Mouse (Mus musculus): Measurements from ENCODE around the gene Gpbp1l1.

Gene Gpbp1l1

GRCm38 (mm10) chr4:116557306-116558121, at the start of gene Gpbp1l1:
Gpbp1l1 (plus strand) TSS chr4:116557658.
- peak; percentile 98 for DNase-seq (ENCODE audit: low read depth, low spot score)

- DNase-seq (ENCODE audit: low read depth, low spot score): peak; percentile 27
These were observed 26.3 kb upstream of the Gpbp1l1 start for GRCm38 (mm10) chr4:116531109-116531508.

- DNase-seq (ENCODE audit: low read depth, low spot score): no peak
These were observed 21.1 kb upstream of the Gpbp1l1 start for GRCm38 (mm10) chr4:116536351-116536750.

DNA sequence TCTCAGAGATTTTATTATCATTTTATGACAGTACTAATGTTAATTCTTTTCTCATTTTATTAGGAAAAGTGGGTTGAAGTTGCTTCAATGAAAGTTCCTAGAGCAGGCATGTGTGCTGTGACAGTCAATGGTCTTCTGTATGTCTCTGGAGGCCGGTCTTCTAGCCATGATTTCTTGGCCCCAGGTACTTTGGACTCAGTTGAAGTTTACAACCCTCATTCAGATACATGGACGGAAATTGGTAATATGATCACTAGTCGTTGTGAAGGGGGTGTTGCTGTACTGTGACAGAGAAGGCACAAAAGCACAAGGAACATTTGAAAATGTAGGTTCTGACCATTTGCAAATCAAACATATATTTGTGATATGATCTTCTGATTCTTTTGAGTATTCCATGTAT, 19.7 kb upstream of the Gpbp1l1 start:
- DNase-seq (ENCODE audit: low read depth, low spot score): no peak

GRCm38 (mm10) chr4:116550432-116550831, 7.0 kb upstream of the Gpbp1l1 start:
- DNase-seq (ENCODE audit: low read depth, low spot score): no peak

- DNase-seq (ENCODE audit: low read depth, low spot score): no peak
These were observed 4.4 kb upstream of the Gpbp1l1 start for GRCm38 (mm10) chr4:116553035-116553434.

GRCm38 (mm10) chr4:116555413-116556300, 1.8 kb upstream of the Gpbp1l1 start, which contains the start of gene Tmem69:
Tmem69 (minus strand) TSS chr4:116555936.
- DNase-seq (ENCODE audit: low read depth, low spot score): peak; percentile 81

- peak; percentile 97 for DNase-seq (ENCODE audit: low read depth, low spot score)
These were observed 725 bp upstream of the Gpbp1l1 start for GRCm38 (mm10) chr4:116556561-116557305.

DNA sequence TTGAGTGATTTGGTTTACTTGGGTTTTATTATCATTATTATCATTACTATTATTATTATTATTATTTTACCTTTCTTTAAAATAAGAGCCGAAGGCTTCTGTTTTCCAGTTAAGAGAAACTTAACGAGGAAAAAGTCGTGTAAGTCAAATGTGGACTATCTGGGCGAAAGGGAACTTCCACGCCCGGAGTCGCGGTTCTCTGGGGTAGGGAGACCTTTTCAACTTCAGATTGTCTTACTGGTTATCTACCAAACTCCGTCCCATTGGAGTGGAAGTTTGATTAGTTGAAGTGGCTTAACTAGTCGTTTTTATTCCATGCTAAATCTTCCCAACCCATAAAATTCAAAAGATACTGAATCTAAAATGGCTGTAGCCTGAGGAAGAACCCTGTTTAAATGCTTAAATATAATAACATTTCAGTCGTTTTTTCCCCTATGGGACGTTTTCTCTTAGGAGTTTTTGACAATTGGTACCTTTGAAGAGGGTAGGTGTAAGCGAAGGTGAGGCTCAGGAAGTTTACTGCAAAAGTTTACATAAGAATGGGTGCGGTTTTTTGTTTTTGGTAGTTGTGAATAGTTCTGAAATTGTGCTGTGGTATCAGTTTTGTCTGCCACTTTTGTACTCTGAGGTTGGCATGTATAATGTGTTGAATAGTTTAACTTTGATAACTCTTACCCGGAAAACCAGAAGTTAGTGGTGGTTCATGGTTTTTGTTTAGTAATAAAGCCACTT, 859 bp downstream of the Gpbp1l1 start:
- DNase-seq (ENCODE audit: low read depth, low spot score): peak; percentile 34

- DNase-seq (ENCODE audit: low read depth, low spot score): no peak
These were observed 38.3 kb downstream of the Gpbp1l1 start for GRCm38 (mm10) chr4:116595793-116596192.

- DNase-seq (ENCODE audit: low read depth, low spot score): no peak
These were observed 38.9 kb downstream of the Gpbp1l1 start, which contains the start of gene Ccdc17 for GRCm38 (mm10) chr4:116596379-116596778. Ccdc17 (plus strand) TSS chr4:116596654.

- peak; percentile 85 for DNase-seq (ENCODE audit: low read depth, low spot score)
These were observed 39.8 kb downstream of the Gpbp1l1 start for GRCm38 (mm10) chr4:116596978-116597881.

- DNase-seq (ENCODE audit: low read depth, low spot score): no peak
These were observed 55.2 kb downstream of the Gpbp1l1 start for GRCm38 (mm10) chr4:116612621-116613020.

DNA sequence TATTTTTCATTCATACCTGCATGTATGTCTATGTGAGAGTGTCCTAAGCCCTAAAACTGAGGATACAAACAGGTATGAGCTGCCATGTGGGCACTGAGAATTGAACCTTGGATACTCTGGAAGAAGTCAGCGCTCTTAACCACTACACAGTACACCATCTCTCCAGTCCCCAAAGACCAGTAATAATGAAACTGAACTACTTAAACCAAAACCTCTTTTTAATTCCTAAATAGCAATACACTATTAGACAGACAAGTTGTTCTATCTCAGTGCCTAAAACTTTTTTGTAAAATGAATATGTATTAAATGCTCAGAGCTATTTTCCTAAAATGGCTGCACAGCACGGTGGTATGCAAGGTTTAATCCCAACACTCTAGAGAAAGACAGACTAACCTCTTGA, 57.8 kb downstream of the Gpbp1l1 start:
- DNase-seq (ENCODE audit: low read depth, low spot score): no peak

DNA sequence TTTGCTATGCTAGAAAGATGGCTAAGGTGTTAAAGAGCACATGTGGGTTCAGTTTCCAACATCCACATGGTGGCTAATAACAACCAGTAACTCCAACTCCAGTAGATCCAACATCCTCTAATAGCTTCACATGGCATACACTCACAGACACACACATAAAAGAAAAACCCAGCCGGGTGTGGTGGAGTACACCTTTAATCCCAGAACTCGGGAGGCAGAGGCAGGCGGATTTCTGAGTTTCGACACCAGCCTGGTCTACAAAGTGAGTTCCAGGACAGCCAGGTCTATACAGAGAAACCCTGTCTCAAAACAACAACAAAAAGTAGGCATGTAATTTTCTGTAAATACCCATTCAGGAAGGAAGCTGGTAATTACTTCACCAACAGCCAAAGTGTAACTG, 67.4 kb downstream of the Gpbp1l1 start:
- DNase-seq (ENCODE audit: low read depth, low spot score): no peak

- DNase-seq (ENCODE audit: low read depth, low spot score): peak; percentile 93
These were observed 69.3 kb downstream of the Gpbp1l1 start for GRCm38 (mm10) chr4:116626658-116627358.

GRCm38 (mm10) chr4:116627359-116627716, 69.9 kb downstream of the Gpbp1l1 start:
- DNase-seq (ENCODE audit: low read depth, low spot score): peak; percentile 93

- peak; percentile 90 for DNase-seq (ENCODE audit: low read depth, low spot score)
These were observed 70.5 kb downstream of the Gpbp1l1 start, which contains the start of gene Nasp for GRCm38 (mm10) chr4:116627722-116628662. Nasp (minus strand) TSS chr4:116627941.
